Mouse (Mus musculus) heart, adult 2 months (tissue): Measurements from ENCODE around the gene Cep170b. TPM values are rescaled to one million over a fixed set of nuclear protein-coding genes. Genes with fewer than 3 reads are reported as not detected.

Source experiments
- DNase-seq, 2 experiments: peaks; one replicate each; pipeline ENCODE4 v3.0.0; 2021
- H3K27ac ChIP-seq: fragments of 200-600 bp; 2 replicates; pipeline ENCODE4 v1.8.1; 2022
- H3K27me3 ChIP-seq: fragments of 200-500 bp; 2 replicates; pipeline ENCODE4 v1.6.1; 2012; ENCODE audit warnings: mild to moderate bottlenecking, low read length, inconsistent platforms, mixed read lengths; ENCODE audit not compliant: control insufficient read depth, insufficient read depth
- H3K36me3 ChIP-seq: fragments of 200-500 bp; 2 replicates; pipeline ENCODE4 v1.6.1; 2012; ENCODE audit warnings: low read length, inconsistent platforms; ENCODE audit not compliant: control insufficient read depth, insufficient read depth
- H3K4me1 ChIP-seq: fragments of 200-500 bp; 2 replicates; pipeline ENCODE4 v1.6.1; 2011; ENCODE audit warnings: low read length; ENCODE audit not compliant: control insufficient read depth, insufficient read depth
- H3K4me3 ChIP-seq: fragments of 200-600 bp; 2 replicates; pipeline ENCODE4 v1.8.1; 2022
- H3K79me2 ChIP-seq: fragments of 200-500 bp; replicated peaks from 2 replicates; pipeline ENCODE4 v1.6.1; 2012; ENCODE audit warnings: mild to moderate bottlenecking, inconsistent platforms, low read length, moderate library complexity, mixed read lengths; ENCODE audit not compliant: control insufficient read depth, insufficient read depth
- H3K9ac ChIP-seq: fragments of 200-500 bp; 2 replicates; pipeline ENCODE4 v1.6.1; 2012; ENCODE audit warnings: low read depth, mild to moderate bottlenecking, control low read depth, inconsistent platforms, low read length, mixed read lengths
- CTCF ChIP-seq: fragments of 200-600 bp; IDR thresholded peaks from 2 replicates; pipeline ENCODE4 v1.8.1; 2022; ENCODE audit warnings: antibody characterized with exemption, mild to moderate bottlenecking, moderate library complexity
- EP300 ChIP-seq: fragments of 200-500 bp; IDR thresholded peaks from 2 replicates; pipeline ENCODE4 v1.6.1; 2011; ENCODE audit warnings: low read depth, low read length, control low read depth; ENCODE audit not compliant: insufficient read depth
- POLR2A ChIP-seq: fragments of 200-500 bp; IDR thresholded peaks from 2 replicates; pipeline ENCODE4 v1.6.1; 2011; ENCODE audit warnings: mild to moderate bottlenecking, low read depth, low read length, control low read depth; ENCODE audit not compliant: insufficient read depth
- WGBS: fragments of 180-500 bp; shearing (Covaris S2); methylation state at CpG from one replicate; pipeline ENCODE4 v1.1.7; 2018; 5-methylcytosine and 5-hydroxymethylcytosine counted together
- intact Hi-C: fragments of 180-260 bp; cut with DNase I; formaldehyde crosslinking; loops from one replicate; pipeline ENCODE4 v1.15.1; 2025
- polyA plus RNA-seq: library from polyadenylated mRNA; depleted of rRNA; stranded (reverse); fragments of >200 nt; gene quantifications from 2 replicates; pipeline ENCODE4 v1.2.3, GENCODE M21; 2012
- total RNA-seq, 2 experiments: library from RNA; stranded (reverse); gene quantifications; 2 replicates each; pipeline ENCODE4 v1.2.3; 2021

Cep170b gene
- total and polyA plus RNA-seq, 3 experiments = 10.7 to 11.5 (median 10.8) TPM

- H3K4me1 ChIP-seq = no peaks in the 10 kb centered on the region
- no peaks in the 10 kb centered on the region for H3K79me2 ChIP-seq
- intact Hi-C loops = no loop called here
- WGBS = 90% methylated on average over 10 of the region's 10 CpGs
- no peaks in the 10 kb centered on the region for H3K27me3 ChIP-seq
- TF ChIP-seq EP300 (no peak), POLR2A (no peak), CTCF (no peak)
- H3K27ac ChIP-seq = no peak overlapping the region
- DNase-seq = no peak
- H3K36me3 ChIP-seq = no peaks in the 10 kb centered on the region
- H3K4me3 ChIP-seq = no peak overlapping the region
- no peak overlapping the region for H3K9ac ChIP-seq
Observed at GRCm38 (mm10) chr12:112732591-112732990, 12.3 kb downstream of the Cep170b start.

GRCm38 (mm10) chr12:112734108-112734820 is 14.0 kb downstream of the Cep170b start:
- no peak for TF ChIP-seq POLR2A
- no peak for TF ChIP-seq EP300
- no peak for TF ChIP-seq CTCF
- Histone ChIP-seq H3K36me3 (no peaks in the 10 kb centered on the region), H3K9ac (no peak overlapping the region), H3K27ac (no peak overlapping the region), H3K27me3 (no peaks in the 10 kb centered on the region), H3K79me2 (no peaks in the 10 kb centered on the region), H3K4me1 (no peaks in the 10 kb centered on the region), H3K4me3 (no peak overlapping the region)
- intact Hi-C loops = no loop called here
- 82% methylated on average over 2 of the region's 2 CpGs for WGBS
- no peak for DNase-seq

GRCm38 (mm10) chr12:112734881-112735655 is 14.8 kb downstream of the Cep170b start:
- Histone ChIP-seq H3K27ac (no peak overlapping the region), H3K9ac (no peak overlapping the region), H3K4me3 (no peak overlapping the region), H3K79me2 (no peaks in the 10 kb centered on the region), H3K4me1 (no peaks in the 10 kb centered on the region), H3K36me3 (no peaks in the 10 kb centered on the region), H3K27me3 (no peaks in the 10 kb centered on the region)
- 88% methylated on average over 19 of the region's 19 CpGs for WGBS
- no peak for DNase-seq
- intact Hi-C loops = no loop called here
- TF ChIP-seq EP300 = no peak
- no peak for TF ChIP-seq POLR2A
- no peak for TF ChIP-seq CTCF

- Histone ChIP-seq H3K27ac (no peak overlapping the region), H3K79me2 (no peaks in the 10 kb centered on the region), H3K36me3 (no peaks in the 10 kb centered on the region), H3K4me1 (no peaks in the 10 kb centered on the region), H3K9ac (no peak overlapping the region), H3K4me3 (no peak overlapping the region), H3K27me3 (no peaks in the 10 kb centered on the region)
- intact Hi-C loops = no loop called here
- WGBS = 93% methylated on average over 29 of the region's 29 CpGs
- DNase-seq = no peak
- no peak for TF ChIP-seq POLR2A
- no peak for TF ChIP-seq EP300
- no peak for TF ChIP-seq CTCF
Observed at GRCm38 (mm10) chr12:112735896-112736635, 15.8 kb downstream of the Cep170b start.

GRCm38 (mm10) chr12:112736636-112736925 is 16.3 kb downstream of the Cep170b start:
- no peak for DNase-seq
- no peak overlapping the region for H3K27ac ChIP-seq
- no peaks in the 10 kb centered on the region for H3K79me2 ChIP-seq
- no peak overlapping the region for H3K9ac ChIP-seq
- no peaks in the 10 kb centered on the region for H3K36me3 ChIP-seq
- TF ChIP-seq CTCF (no peak), EP300 (no peak), POLR2A (no peak)
- H3K4me1 ChIP-seq = no peaks in the 10 kb centered on the region
- WGBS = 90% methylated on average over 10 of the region's 10 CpGs
- intact Hi-C loops = no loop called here
- H3K27me3 ChIP-seq = no peaks in the 10 kb centered on the region
- no peak overlapping the region for H3K4me3 ChIP-seq

- TF ChIP-seq EP300 = no peak
- no peak for TF ChIP-seq POLR2A
- no peak for TF ChIP-seq CTCF
- WGBS = 88% methylated on average over 7 of the region's 7 CpGs
- intact Hi-C loops = no loop called here
- Histone ChIP-seq H3K36me3 (no peaks in the 10 kb centered on the region), H3K79me2 (no peaks in the 10 kb centered on the region), H3K4me3 (no peak overlapping the region), H3K4me1 (no peaks in the 10 kb centered on the region), H3K27ac (no peak overlapping the region), H3K9ac (no peak overlapping the region), H3K27me3 (no peaks in the 10 kb centered on the region)
- DNase-seq = no peak
Observed at GRCm38 (mm10) chr12:112737081-112737480, 16.8 kb downstream of the Cep170b start.
